Mouse (Mus musculus) liver, postnatal 0 days (tissue): ENCODE measurements around the gene Naa30. TPM values are rescaled to one million over a fixed set of nuclear protein-coding genes. Genes with fewer than 3 reads are reported as not detected.
A peak's percentile ranks its signal among the peaks of the same experiment; 100 is the strongest.

Experiments
- ATAC-seq: fragments of 200-750 bp; cut with Nextera tagmentation; 2 replicates; pipeline ENCODE4 v1.8.0; 2017; ENCODE audit warnings: mild to moderate bottlenecking, moderate library complexity
- DNase-seq: peaks from one replicate; pipeline ENCODE4 v3.0.0-alpha.2; 2016
- H3K27ac ChIP-seq: fragments of 300-500 bp; sonication (generic); 2 replicates; pipeline ENCODE4 v1.5.1; 2014; ENCODE audit warnings: antibody characterized with exemption, moderate library complexity, mild to moderate bottlenecking, low read depth
- H3K27me3 ChIP-seq: fragments of 300-500 bp; sonication (generic); 2 replicates; pipeline ENCODE4 v1.6.1; 2014; ENCODE audit warnings: low read length, control low read depth, mixed read lengths; ENCODE audit not compliant: insufficient read depth
- H3K36me3 ChIP-seq: fragments of 300-500 bp; sonication (generic); replicated peaks from 2 replicates; pipeline ENCODE4 v1.6.1; 2014; ENCODE audit warnings: mild to moderate bottlenecking, control low read depth, low read length, moderate library complexity, mixed read lengths; ENCODE audit not compliant: insufficient read depth
- H3K4me1 ChIP-seq: fragments of 300-500 bp; sonication (generic); 2 replicates; pipeline ENCODE4 v1.6.1; 2014; ENCODE audit warnings: antibody characterized with exemption, mild to moderate bottlenecking, control low read depth; ENCODE audit not compliant: insufficient read depth
- H3K4me2 ChIP-seq: fragments of 300-500 bp; sonication (generic); 2 replicates; pipeline ENCODE4 v1.6.1; 2014; ENCODE audit warnings: low read depth, mild to moderate bottlenecking, low read length, moderate library complexity, mixed read lengths
- H3K4me3 ChIP-seq: fragments of 300-500 bp; sonication (generic); 2 replicates; pipeline ENCODE4 v1.5.1; 2014; ENCODE audit warnings: low read depth, low read length
- H3K9ac ChIP-seq: fragments of 300-500 bp; sonication (generic); replicated peaks from 2 replicates; pipeline ENCODE4 v1.6.1; 2014; ENCODE audit warnings: mild to moderate bottlenecking, moderate library complexity
- H3K9me3 ChIP-seq: fragments of 300-500 bp; sonication (generic); 2 replicates; pipeline ENCODE4 v1.6.1; 2016; ENCODE audit warnings: mild to moderate bottlenecking, control low read depth, low read length, mixed read lengths
- CTCF ChIP-seq: sonication (generic); IDR thresholded peaks from 2 replicates; pipeline ENCODE4 v1.5.1; 2016; ENCODE audit warnings: antibody characterized with exemption, low read depth
- EP300 ChIP-seq: IDR thresholded peaks from 2 replicates; pipeline ENCODE4 v1.6.1; 2016; ENCODE audit warnings: antibody characterized with exemption, low read depth, mild to moderate bottlenecking
- WGBS: fragments of 180-500 bp; shearing (Covaris S2); extraction: QIAGEN DNeasy Blood & Tissue Kit; methylation state at CpG from one replicate; pipeline ENCODE4 v1.1.7; 2014; ENCODE audit not compliant: insufficient replicate concordance; 5-methylcytosine and 5-hydroxymethylcytosine counted together
- polyA plus RNA-seq: library from polyadenylated mRNA; unstranded; fragments of >200 nt; fragmentation: Nextera tagmentation; extraction: Ambion mirVana; gene quantifications from 2 replicates; pipeline ENCODE4 v1.2.1, GENCODE M21; 2015

Gene Naa30
- polyA plus RNA-seq, result 3.4 and 4.5 TPM in 2 replicates

- ATAC-seq, result peak; percentile 94
- Histone ChIP-seq H3K27me3 (no peaks in the 10 kb centered on the region), H3K4me2 (peak within 1 kb of the TSS; percentile 96), H3K27ac (peak within 1 kb of the TSS; percentile 91), H3K36me3 (no peaks in the 10 kb centered on the region), H3K9me3 (no peaks in the 10 kb centered on the region), H3K4me3 (peak within 1 kb of the TSS; percentile 89), H3K4me1 (peaks cover 14% of the 10 kb centered on the region), H3K9ac (peak within 1 kb of the TSS; percentile 98)
- 0% methylated on average over 26 of the region's 86 CpGs for WGBS
- TF ChIP-seq EP300, result no peak
- TF ChIP-seq CTCF, result no peak
- DNase-seq, result peak; percentile 98
Observed at GRCm38 (mm10) chr14:49171867-49172581, at the start of gene Naa30. Gene Naa30, plus strand, starts transcription at chr14:49172226.

GRCm38 (mm10) chr14:49127162-49127779 lies 44.8 kb upstream of the Naa30 start:
- Histone ChIP-seq H3K27ac (no peak overlapping the region), H3K36me3 (no peaks in the 10 kb centered on the region), H3K4me1 (no peaks in the 10 kb centered on the region), H3K4me2 (no peak overlapping the region), H3K9me3 (no peaks in the 10 kb centered on the region), H3K9ac (no peak overlapping the region), H3K4me3 (no peak overlapping the region), H3K27me3 (no peaks in the 10 kb centered on the region)
- 79% methylated on average over 23 of the region's 23 CpGs for WGBS
- TF ChIP-seq EP300 (no peak), CTCF (no peak)
- no peak for DNase-seq
- no peak for ATAC-seq

- 64% methylated on average over 10 of the region's 10 CpGs for WGBS
- Histone ChIP-seq H3K27ac (no peak overlapping the region), H3K27me3 (no peaks in the 10 kb centered on the region), H3K4me2 (no peak overlapping the region), H3K4me1 (no peaks in the 10 kb centered on the region), H3K9me3 (no peaks in the 10 kb centered on the region), H3K9ac (no peak overlapping the region), H3K36me3 (no peaks in the 10 kb centered on the region), H3K4me3 (no peak overlapping the region)
- ATAC-seq, result no peak
- no peak for DNase-seq
- no peak for TF ChIP-seq CTCF
- TF ChIP-seq EP300, result no peak
Observed at GRCm38 (mm10) chr14:49128544-49129263, 43.3 kb upstream of the Naa30 start.

- 74% methylated on average over 3 of the region's 3 CpGs for WGBS
- Histone ChIP-seq H3K27ac (no peak overlapping the region), H3K36me3 (no peaks in the 10 kb centered on the region), H3K27me3 (no peaks in the 10 kb centered on the region), H3K4me3 (no peak overlapping the region), H3K9me3 (no peaks in the 10 kb centered on the region), H3K4me1 (no peaks in the 10 kb centered on the region), H3K9ac (no peak overlapping the region), H3K4me2 (no peak overlapping the region)
- no peak for DNase-seq
- TF ChIP-seq EP300, result no peak
- TF ChIP-seq CTCF, result no peak
- no peak for ATAC-seq
Observed at GRCm38 (mm10) chr14:49132391-49132790, 39.6 kb upstream of the Naa30 start.

- Histone ChIP-seq H3K27me3 (no peaks in the 10 kb centered on the region), H3K4me2 (no peak overlapping the region), H3K36me3 (no peaks in the 10 kb centered on the region), H3K9ac (no peak overlapping the region), H3K4me1 (no peaks in the 10 kb centered on the region), H3K27ac (no peak overlapping the region), H3K4me3 (no peak overlapping the region), H3K9me3 (no peaks in the 10 kb centered on the region)
- 52% methylated on average over 1 of the region's 1 CpGs for WGBS
- ATAC-seq, result no peak
- TF ChIP-seq EP300 (no peak), CTCF (no peak)
- no peak for DNase-seq
Observed at GRCm38 (mm10) chr14:49138171-49138570, 33.9 kb upstream of the Naa30 start.

- H3K27me3 ChIP-seq, result no peaks in the 10 kb centered on the region
- ATAC-seq (no peak), DNase-seq (no peak)
- H3K36me3 ChIP-seq, result no peaks in the 10 kb centered on the region
- no peak for TF ChIP-seq EP300
- no peak for TF ChIP-seq CTCF
- no peak overlapping the region for H3K4me3 ChIP-seq
- WGBS, result 77% methylated on average over 7 of the region's 7 CpGs
- H3K4me2 ChIP-seq, result no peak overlapping the region
- H3K27ac ChIP-seq, result no peak overlapping the region
- no peaks in the 10 kb centered on the region for H3K9me3 ChIP-seq
- no peak overlapping the region for H3K9ac ChIP-seq
- H3K4me1 ChIP-seq, result no peaks in the 10 kb centered on the region
Observed at GRCm38 (mm10) chr14:49140756-49141155, 31.3 kb upstream of the Naa30 start.
